Mouse (Mus musculus): ENCODE measurements at regions not wholly inside any gene's neighbourhood (a gene's known extent, or its start where the extent isn't known, plus 50 kb on each side); places are given as distances from the start of the nearest gene placed in this dataset.

GRCm38 (mm10) chr5:148714807-148715206, 162.2 kb upstream of the Ubl3 start:
- no peak for TF ChIP-seq POLR2A (IDR thresholded peaks at IDR 0.05; ENCODE audit: low read depth, low read length)
- TF ChIP-seq CTCF (IDR thresholded peaks at IDR 0.05; ENCODE audit: borderline replicate concordance, insufficient read depth, low read length), result no peak

Data from embryonic fibroblast, embryonic 13.5 days (primary cell).